Mouse (Mus musculus) heart, postnatal 36 days (tissue): ENCODE measurements at regions not wholly inside any gene's neighbourhood (a gene's known extent, or its start where the extent isn't known, plus 50 kb on each side); places are given as distances from the start of the nearest gene placed in this dataset.

Source experiments
- DNase-seq, 2 experiments: peaks; one replicate each; pipeline ENCODE4 v3.0.0; 2021 to 2022
- intact Hi-C: fragments of 180-260 bp; cut with DNase I; formaldehyde crosslinking; loops from one replicate; pipeline ENCODE4 v1.15.1; 2025

- intact Hi-C loops = loop anchor here (2.0 kb wide), 1 partner anchor 93 kb away; no protein-coding TSS in a partner anchor
- DNase-seq = no peak
These were observed 106.9 kb downstream of the Zfp788 start for GRCm38 (mm10) chr7:41739891-41740290.
